In the genomic region with DNA sequence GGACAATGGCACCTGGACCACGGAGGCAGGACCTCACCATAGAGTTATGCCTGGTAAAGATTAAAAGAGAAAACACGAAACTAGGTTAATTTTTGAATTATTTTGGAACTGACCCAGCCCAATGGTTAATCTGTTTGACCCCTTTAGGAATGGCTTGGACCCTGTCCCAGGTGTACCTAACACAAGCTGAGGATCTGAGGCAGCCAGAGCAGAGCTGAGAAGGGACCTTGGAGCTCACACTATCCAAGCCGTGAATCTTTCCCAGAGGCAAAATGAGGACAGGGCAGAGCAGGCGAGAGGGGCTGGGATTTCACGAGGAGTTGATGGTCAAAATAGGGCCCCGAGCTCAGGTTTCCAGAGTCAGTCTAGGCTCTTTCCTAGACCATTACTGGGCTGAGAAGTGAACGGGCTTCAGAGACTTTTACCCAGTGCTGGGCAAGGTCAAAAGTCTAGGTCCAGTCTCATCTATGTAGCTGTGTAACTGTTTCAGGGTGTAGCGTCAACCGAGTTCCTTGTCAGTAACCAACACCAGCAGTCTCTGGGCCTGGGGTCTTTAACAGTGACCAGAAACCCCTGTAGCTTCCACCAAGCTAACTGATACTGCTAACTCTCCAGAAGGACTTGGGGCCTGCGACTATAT, we compare ENCODE assay signal across 16 mouse cellular contexts. TPM values are rescaled to one million over a fixed set of nuclear protein-coding genes. Genes with fewer than 3 reads are reported as not detected.
"Had no signal": no experiment of that assay in that cellular context is flagged by ENCODE, and none has a peak within 500 bp of the region (broad histone marks: within the 10 kb centered on the region; RNA-seq: fewer than 3 reads in every experiment).

No protein-coding gene starts in this region.

- H3K9me3 ChIP-seq: limb, embryonic 13.5 days; liver, embryonic 12.5 days; midbrain, embryonic 10.5 days had no signal

- ATAC-seq: intestine, embryonic 16.5 days; liver, embryonic 12.5 days had no signal

- H3K9ac ChIP-seq: limb, embryonic 13.5 days; liver, embryonic 12.5 days; lung, embryonic 14.5 days had no signal

- H3K4me1 ChIP-seq: limb, embryonic 13.5 days; liver, embryonic 12.5 days; midbrain, embryonic 10.5 days had no signal

- DNase-seq: layer of hippocampus, adult 9-11 months; left cerebral cortex, postnatal 4 days; lung, embryonic 14.5 days; lung, postnatal 10 days; lung, postnatal 4 days; midbrain, embryonic 14.5 days; retina, postnatal 1 day; right cerebral cortex, postnatal 14 days; thymus, postnatal 4 days had no signal

- H3K36me3 ChIP-seq: limb, embryonic 13.5 days; liver, embryonic 12.5 days; midbrain, embryonic 10.5 days had no signal

- H3K4me3 ChIP-seq: limb, embryonic 13.5 days; liver, embryonic 12.5 days; midbrain, embryonic 10.5 days; myocyte had no signal

- H3K27ac ChIP-seq: limb, embryonic 13.5 days; liver, embryonic 12.5 days; midbrain, embryonic 10.5 days had no signal

- H3K4me2 ChIP-seq: limb, embryonic 13.5 days; liver, embryonic 12.5 days; lung, embryonic 14.5 days had no signal

- H3K27me3 ChIP-seq: limb, embryonic 13.5 days had no signal

RNA-seq across cellular contexts. Expression of a gene that starts 47.8 kb away (rescaled TPM):
- total RNA-seq: megakaryocyte, adult 5-6 weeks had no signal
- polyA plus RNA-seq: limb, embryonic 13.5 days; liver, embryonic 12.5 days; midbrain, embryonic 10.5 days; midbrain, embryonic 14.5 days; myocyte; neural tube, embryonic 11.5 days had no signal
